Mouse (Mus musculus): Measurements from ENCODE around the gene Tm9sf3.

Gene Tm9sf3

GRCm38 (mm10) chr19:41260736-41261135 lies 3.1 kb downstream of the Tm9sf3 start:
- no peak for DNase-seq

GRCm38 (mm10) chr19:41259256-41259655 lies 4.5 kb downstream of the Tm9sf3 start:
- no peak for DNase-seq

- DNase-seq, result peak; percentile 62
Measured at GRCm38 (mm10) chr19:41258707-41259106, 5.1 kb downstream of the Tm9sf3 start.

GRCm38 (mm10) chr19:41254584-41254983 lies 9.2 kb downstream of the Tm9sf3 start:
- peak; percentile 43 for DNase-seq

- peak; percentile 27 for DNase-seq
Measured at GRCm38 (mm10) chr19:41248968-41249367, 14.8 kb downstream of the Tm9sf3 start.

GRCm38 (mm10) chr19:41248271-41248670 lies 15.5 kb downstream of the Tm9sf3 start:
- no peak for DNase-seq

- no peak for DNase-seq
Measured at GRCm38 (mm10) chr19:41246271-41246670, 17.5 kb downstream of the Tm9sf3 start.

GRCm38 (mm10) chr19:41244581-41244980 lies 19.2 kb downstream of the Tm9sf3 start:
- DNase-seq, result peak; percentile 74

- DNase-seq, result no peak
Measured at GRCm38 (mm10) chr19:41241997-41242396, 21.8 kb downstream of the Tm9sf3 start.

GRCm38 (mm10) chr19:41233698-41234097 lies 30.1 kb downstream of the Tm9sf3 start:
- no peak for DNase-seq

GRCm38 (mm10) chr19:41208326-41208725 lies 55.5 kb downstream of the Tm9sf3 start:
- DNase-seq, result no peak

- peak; percentile 58 for DNase-seq
Measured at GRCm38 (mm10) chr19:41206811-41207344, 56.9 kb downstream of the Tm9sf3 start, which contains the start of gene Tll2. Tll2 (minus strand) TSS chr19:41206835.

GRCm38 (mm10) chr19:41206041-41206810 lies 57.6 kb downstream of the Tm9sf3 start:
- DNase-seq, result no peak

- peak; percentile 11 for DNase-seq
Measured at GRCm38 (mm10) chr19:41204159-41205081, 59.4 kb downstream of the Tm9sf3 start.

- no peak for DNase-seq
Measured at GRCm38 (mm10) chr19:41197606-41198005, 66.2 kb downstream of the Tm9sf3 start.

GRCm38 (mm10) chr19:41193379-41193778 lies 70.4 kb downstream of the Tm9sf3 start:
- no peak for DNase-seq

- no peak for DNase-seq
Measured at GRCm38 (mm10) chr19:41192953-41193352, 70.8 kb downstream of the Tm9sf3 start.

GRCm38 (mm10) chr19:41191724-41192123 lies 72.1 kb downstream of the Tm9sf3 start:
- no peak for DNase-seq

GRCm38 (mm10) chr19:41190876-41191434 lies 72.8 kb downstream of the Tm9sf3 start:
- DNase-seq, result no peak

GRCm38 (mm10) chr19:41177331-41177730 lies 86.5 kb downstream of the Tm9sf3 start:
- no peak for DNase-seq

GRCm38 (mm10) chr19:41176881-41177280 lies 86.9 kb downstream of the Tm9sf3 start:
- no peak for DNase-seq

GRCm38 (mm10) chr19:41165914-41166235 lies 97.9 kb downstream of the Tm9sf3 start:
- DNase-seq, result no peak
